Mouse (Mus musculus) leukemia stem cell, adult 10-12 weeks (primary cell): ENCODE data around the gene Defa20. TPM values are rescaled to one million over a fixed set of nuclear protein-coding genes. Genes with fewer than 3 reads are reported as not detected.

Experiments
- polyA plus RNA-seq: library from polyadenylated mRNA; stranded (reverse); fragments of >175 nt; gene quantifications from 2 replicates; pipeline ENCODE4 v1.2.3, GENCODE M21; 2012; ENCODE audit warnings: low replicate concordance

Gene Defa20
- polyA plus RNA-seq: not detected in 2 replicates

GRCm38 (mm10) chr8:21508958-21509357 is at the start of gene Defa20:
TSS of gene Defa20 (plus strand) at chr8:21509258.

DNA sequence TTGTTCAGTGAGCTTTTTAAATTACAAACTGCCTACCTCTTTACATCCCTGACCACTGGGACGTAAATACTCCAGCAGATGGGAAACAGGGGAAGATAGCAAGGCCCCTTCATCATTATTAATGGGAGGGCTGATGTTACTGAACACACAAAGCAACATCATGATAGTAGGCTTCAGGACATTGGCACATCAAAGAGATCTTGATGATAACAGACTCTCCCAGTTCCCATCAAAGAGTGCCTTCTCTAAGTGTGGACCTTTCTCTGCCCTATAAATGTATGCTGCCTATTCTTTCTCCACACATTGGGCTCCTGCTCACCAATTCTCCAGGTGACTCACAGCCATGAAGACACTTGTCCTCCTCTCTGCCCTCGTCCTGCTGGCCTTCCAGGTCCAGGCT is 19.7 kb downstream of the Defa20 start, which contains the start of gene Defa32:
TSS of gene Defa32 (plus strand) at position 301 of the 400 bp plus-strand sequence.

Other genes starting within 250 kb of the Defa20 start
- not detected in 2 replicates for gene Defa27, start 193.7 kb upstream of the Defa20 start, polyA plus RNA-seq
- gene Defa29, start 182.2 kb upstream of the Defa20 start, polyA plus RNA-seq: not detected in 2 replicates
- gene Defa2, start 130.7 kb upstream of the Defa20 start, polyA plus RNA-seq: not detected in 2 replicates
- gene Defa33, start 117.4 kb upstream of the Defa20 start, polyA plus RNA-seq: not detected in 2 replicates
- gene Defa36, start 81.8 kb upstream of the Defa20 start, polyA plus RNA-seq: not detected in 2 replicates
- not detected in 2 replicates for gene Gm7849, start 52.7 kb upstream of the Defa20 start, polyA plus RNA-seq
- not detected in 2 replicates for gene Defa32, start 19.8 kb downstream of the Defa20 start, polyA plus RNA-seq
- gene Defa37, start 56.1 kb downstream of the Defa20 start, polyA plus RNA-seq: not detected in 2 replicates
- gene Defa28, start 73.7 kb downstream of the Defa20 start, polyA plus RNA-seq: not detected in 2 replicates
- gene Gm7861, start 85.2 kb downstream of the Defa20 start, polyA plus RNA-seq: not detected in 2 replicates
- not detected in 2 replicates for gene Defa26, start 108.9 kb downstream of the Defa20 start, polyA plus RNA-seq
- not detected in 2 replicates for gene Defa17, start 146.5 kb downstream of the Defa20 start, polyA plus RNA-seq
- gene Defa34, start 156.5 kb downstream of the Defa20 start, polyA plus RNA-seq: not detected in 2 replicates
- not detected in 2 replicates for gene AY761184, start 194.4 kb downstream of the Defa20 start, polyA plus RNA-seq
- not detected in 2 replicates for gene Defa24, start 225.2 kb downstream of the Defa20 start, polyA plus RNA-seq